7 mouse cellular contexts compared by ENCODE assay signal in genomic region chr5:105520442-105520965, GRCm38 (mm10). TPM values are rescaled to one million over a fixed set of nuclear protein-coding genes. Genes with fewer than 3 reads are reported as not detected.
DNase-seq lines count a peak whose midpoint lies in the region; ATAC-seq and TF ChIP-seq lines count a peak whose summit lies in the region.

No protein-coding gene starts in this region.

- ATAC-seq in megakaryocyte, adult 5-6 weeks (ENCODE audit: poor library complexity, severe bottlenecking): no peak
- ATAC-seq in limb, embryonic 12.5 days (ENCODE audit: insufficient number of reproducible peaks, insufficient read depth, low FRiP score, low TSS enrichment, low read depth): no peak
- no peak for ATAC-seq in stomach, embryonic 14.5 days (ENCODE audit: insufficient number of reproducible peaks, insufficient read depth, low FRiP score, low read depth)

- DNase-seq in testis, postnatal 14 days (ENCODE audit: low spot score): no peak
- DNase-seq in thymus, postnatal 10 days (ENCODE audit: low spot score in 2 of 2): no peak

- TF ChIP-seq CTCF in embryonic fibroblast, embryonic 13.5 days (IDR thresholded peaks at IDR 0.05; ENCODE audit: borderline replicate concordance, insufficient read depth, low read length): no peak

- peak overlapping the region; percentile 77; the same call in 1 of the 2 replicates for H3K9ac ChIP-seq in limb, embryonic 12.5 days (replicated peaks)
- 0 out of 2 replicates have a peak overlapping the region, but pooled peaks have one; percentile 67 for H3K9ac ChIP-seq in stomach, embryonic 14.5 days (replicated peaks; ENCODE audit: low read depth, low read length)

- peaks cover 77% of the 10 kb centered on the region for H3K4me1 ChIP-seq in megakaryocyte, embryonic 14.5 days
- peaks cover 21% of the 10 kb centered on the region for H3K4me1 ChIP-seq in embryonic fibroblast, embryonic 13.5 days (ENCODE audit: control insufficient read depth, insufficient read depth, low read length)
- peaks cover 17% of the 10 kb centered on the region for H3K4me1 ChIP-seq in limb, embryonic 12.5 days (replicated peaks)
- H3K4me1 ChIP-seq in stomach, embryonic 14.5 days (ENCODE audit: control insufficient read depth, insufficient read depth, low read length): peaks cover 14% of the 10 kb centered on the region; the same call in 1 of the 2 replicates

- H3K27me3 ChIP-seq in megakaryocyte, embryonic 14.5 days (replicated peaks): no peaks in the 10 kb centered on the region
- peaks cover 4% of the 10 kb centered on the region; the same call in 1 of the 2 replicates for H3K27me3 ChIP-seq in limb, embryonic 12.5 days
- no peaks in the 10 kb centered on the region for H3K27me3 ChIP-seq in stomach, embryonic 14.5 days (ENCODE audit: control insufficient read depth, insufficient read depth, low read length)

- H3K4me3 ChIP-seq in megakaryocyte, embryonic 14.5 days (replicated peaks): peak overlapping the region; percentile 100
- peak overlapping the region; percentile 87 for H3K4me3 ChIP-seq in embryonic fibroblast, embryonic 13.5 days (ENCODE audit: insufficient read depth, low read length)
- peak overlapping the region; percentile 75 for H3K4me3 ChIP-seq in limb, embryonic 12.5 days (replicated peaks)
- peak overlapping the region; percentile 72 for H3K4me3 ChIP-seq in stomach, embryonic 14.5 days (ENCODE audit: low read depth, low read length)

- WGBS in limb, embryonic 12.5 days: 60% methylated on average over 9 of the region's 9 CpGs
- WGBS in stomach, embryonic 14.5 days: 51% methylated on average over 9 of the region's 9 CpGs

- H3K4me2 ChIP-seq in limb, embryonic 12.5 days: peak overlapping the region; percentile 84
- peak overlapping the region; percentile 94 for H3K4me2 ChIP-seq in stomach, embryonic 14.5 days (replicated peaks; ENCODE audit: low read depth, low read length)

- peak overlapping the region; percentile 5 for H3K27ac ChIP-seq in embryonic fibroblast, embryonic 13.5 days (ENCODE audit: insufficient read depth, low read length)
- no peak overlapping the region for H3K27ac ChIP-seq in limb, embryonic 12.5 days
- no peak overlapping the region for H3K27ac ChIP-seq in stomach, embryonic 14.5 days (ENCODE audit: low read length)

- no peak for TF ChIP-seq POLR2A in embryonic fibroblast, embryonic 13.5 days (IDR thresholded peaks at IDR 0.05; ENCODE audit: low read depth, low read length)

- H3K36me3 ChIP-seq in megakaryocyte, embryonic 14.5 days (replicated peaks; ENCODE audit: low read length): peaks cover 27% of the 10 kb centered on the region
- 0 out of 2 replicates have a peak, but pooled peaks cover 3% of the 10 kb centered on the region for H3K36me3 ChIP-seq in limb, embryonic 12.5 days
- H3K36me3 ChIP-seq in stomach, embryonic 14.5 days (ENCODE audit: control insufficient read depth, insufficient read depth, low read length): no peaks in the 10 kb centered on the region; the same call in 1 of the 2 replicates

- no peaks in the 10 kb centered on the region for H3K9me3 ChIP-seq in megakaryocyte, embryonic 14.5 days
- no peaks in the 10 kb centered on the region for H3K9me3 ChIP-seq in limb, embryonic 12.5 days
- no peaks in the 10 kb centered on the region for H3K9me3 ChIP-seq in stomach, embryonic 14.5 days (ENCODE audit: control insufficient read depth, low read depth, low read length)

RNA-seq across cellular contexts. Expression of gene Lrrc8c, which starts 1.3 kb away (rescaled TPM):
- 30.7 and 117 TPM in 2 replicates for polyA plus RNA-seq in megakaryocyte, embryonic 14.5 days (2012; ENCODE audit: insufficient read depth, low replicate concordance)
- 51.2 and 57.7 TPM in 2 replicates for total RNA-seq in megakaryocyte, adult 5-6 weeks (2015)
- total RNA-seq in megakaryocyte, adult 5-6 weeks (2017): 9.7 and 12.2 TPM in 2 replicates
- polyA plus RNA-seq in embryonic fibroblast, embryonic 13.5 days (2011; ENCODE audit: insufficient read length, low read depth, missing spikeins): 47.1 and 66.1 TPM in 2 replicates
- 11.7 and 14.9 TPM in 2 replicates for polyA plus RNA-seq in limb, embryonic 12.5 days (2016; fragmentation: Nextera tagmentation; extraction: Ambion mirVana)
- polyA plus RNA-seq in stomach, embryonic 14.5 days (2014; fragmentation: Nextera tagmentation; extraction: Ambion mirVana): 21.4 and 23.8 TPM in 2 replicates
